Mouse (Mus musculus): ENCODE measurements around the gene Smg1. TPM values are rescaled to one million over a fixed set of nuclear protein-coding genes. Genes with fewer than 3 reads are reported as not detected.

Gene Smg1
- total and polyA plus RNA-seq, 2 experiments from 2014 or later: 15.4 to 39.9 TPM

- TF ChIP-seq CTCF (IDR thresholded peaks at IDR 0.05; ENCODE audit: low read depth): no peak
- peaks cover 6% of the 10 kb centered on the region; the same call in 1 of the 2 replicates for H3K4me1 ChIP-seq (ENCODE audit: insufficient read depth, low read length)
- no peaks in the 10 kb centered on the region for H3K36me3 ChIP-seq (ENCODE audit: insufficient read depth, low read length)
- no peak overlapping the region for H3K4me2 ChIP-seq (ENCODE audit: low read depth, low read length)
- 93% methylated on average over 5 of the region's 5 CpGs for WGBS
- no peak for DNase-seq (ENCODE audit: low spot score)
- no peak overlapping the region for H3K27ac ChIP-seq
- H3K9ac ChIP-seq (replicated peaks; ENCODE audit: low read length): no peak overlapping the region
- no peak overlapping the region for H3K4me3 ChIP-seq (ENCODE audit: low read length)
- no peak for ATAC-seq
- H3K9me3 ChIP-seq (ENCODE audit: low read length): no peaks in the 10 kb centered on the region
- H3K27me3 ChIP-seq (ENCODE audit: insufficient read depth, low read length): no peaks in the 10 kb centered on the region
Measured at GRCm38 (mm10) chr7:118239996-118240395, 3.5 kb downstream of the Smg1 start.

GRCm38 (mm10) chr7:118236949-118237348 is 6.5 kb downstream of the Smg1 start:
- peaks cover 6% of the 10 kb centered on the region; the same call in 1 of the 2 replicates for H3K4me1 ChIP-seq (ENCODE audit: insufficient read depth, low read length)
- no peak overlapping the region for H3K4me3 ChIP-seq (ENCODE audit: low read length)
- no peak for DNase-seq (ENCODE audit: low spot score)
- H3K9ac ChIP-seq (replicated peaks; ENCODE audit: low read length): no peak overlapping the region
- no peak overlapping the region for H3K27ac ChIP-seq
- H3K36me3 ChIP-seq (ENCODE audit: insufficient read depth, low read length): no peaks in the 10 kb centered on the region
- peak; percentile 14; the same call in 1 of the 2 replicates for TF ChIP-seq CTCF (IDR thresholded peaks at IDR 0.05; ENCODE audit: low read depth)
- no peaks in the 10 kb centered on the region for H3K9me3 ChIP-seq (ENCODE audit: low read length)
- no peak overlapping the region for H3K4me2 ChIP-seq (ENCODE audit: low read depth, low read length)
- ATAC-seq: no peak
- no peaks in the 10 kb centered on the region for H3K27me3 ChIP-seq (ENCODE audit: insufficient read depth, low read length)

DNA sequence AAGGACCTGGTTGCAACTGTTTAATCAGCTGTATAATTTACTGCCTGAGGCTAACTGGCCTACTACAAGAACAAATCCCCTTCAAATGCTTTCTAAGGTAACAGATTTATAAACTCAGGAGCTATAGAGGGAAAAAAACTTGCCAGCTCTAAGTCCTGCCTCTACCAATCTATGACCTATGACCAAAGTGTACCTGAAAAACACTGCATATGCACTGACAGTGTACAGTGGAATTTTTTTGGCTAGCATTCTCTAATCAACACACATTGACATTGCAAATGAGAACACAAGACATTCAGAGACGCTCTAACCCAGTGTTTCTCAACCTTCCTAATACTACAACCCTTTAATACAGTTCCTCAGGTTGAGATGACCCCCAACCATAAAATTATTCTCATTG is 9.2 kb downstream of the Smg1 start:
- ATAC-seq: no peak
- H3K27me3 ChIP-seq (ENCODE audit: insufficient read depth, low read length): no peaks in the 10 kb centered on the region
- no peak overlapping the region for H3K4me2 ChIP-seq (ENCODE audit: low read depth, low read length)
- WGBS: 90% methylated on average over 1 of the region's 1 CpGs
- no peak for DNase-seq (ENCODE audit: low spot score)
- no peak overlapping the region for H3K27ac ChIP-seq
- H3K9ac ChIP-seq (replicated peaks; ENCODE audit: low read length): no peak overlapping the region
- TF ChIP-seq CTCF (IDR thresholded peaks at IDR 0.05; ENCODE audit: low read depth): no peak
- no peaks in the 10 kb centered on the region for H3K36me3 ChIP-seq (ENCODE audit: insufficient read depth, low read length)
- no peak overlapping the region for H3K4me3 ChIP-seq (ENCODE audit: low read length)
- no peaks in the 10 kb centered on the region for H3K4me1 ChIP-seq (ENCODE audit: insufficient read depth, low read length)
- H3K9me3 ChIP-seq (ENCODE audit: low read length): no peaks in the 10 kb centered on the region

GRCm38 (mm10) chr7:118232613-118233012 is 10.9 kb downstream of the Smg1 start:
- Histone ChIP-seq H3K4me1 (ENCODE audit: insufficient read depth, low read length) (no peaks in the 10 kb centered on the region), H3K36me3 (ENCODE audit: insufficient read depth, low read length) (no peaks in the 10 kb centered on the region), H3K27me3 (ENCODE audit: insufficient read depth, low read length) (no peaks in the 10 kb centered on the region), H3K27ac (no peak overlapping the region), H3K9me3 (ENCODE audit: low read length) (no peaks in the 10 kb centered on the region), H3K4me3 (ENCODE audit: low read length) (no peak overlapping the region), H3K4me2 (ENCODE audit: low read depth, low read length) (no peak overlapping the region), H3K9ac (replicated peaks; ENCODE audit: low read length) (no peak overlapping the region)
- ATAC-seq (no peak), DNase-seq (ENCODE audit: low spot score) (no peak)
- no peak for TF ChIP-seq CTCF (IDR thresholded peaks at IDR 0.05; ENCODE audit: low read depth)

DNA sequence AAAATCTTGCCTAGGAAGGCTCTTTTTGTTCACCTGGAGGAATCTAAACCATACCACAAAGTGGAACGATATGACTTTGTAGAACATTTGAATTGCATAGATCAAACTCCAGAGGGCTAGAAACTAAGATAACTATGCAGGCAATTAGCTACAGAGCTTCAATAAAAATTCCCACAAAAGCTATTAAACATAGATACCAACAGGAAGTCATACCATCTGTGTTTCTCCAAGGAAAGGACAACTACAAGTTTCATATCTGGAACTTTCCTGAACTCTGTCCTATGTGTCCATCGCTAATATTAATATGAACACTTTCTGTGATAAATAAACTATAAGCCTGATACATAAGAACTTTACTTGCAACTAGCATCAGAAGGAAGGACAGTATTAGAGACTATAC is 23.7 kb downstream of the Smg1 start:
- Histone ChIP-seq H3K4me2 (ENCODE audit: low read depth, low read length) (no peak overlapping the region), H3K27ac (no peak overlapping the region), H3K27me3 (ENCODE audit: insufficient read depth, low read length) (no peaks in the 10 kb centered on the region), H3K36me3 (ENCODE audit: insufficient read depth, low read length) (no peaks in the 10 kb centered on the region), H3K4me1 (ENCODE audit: insufficient read depth, low read length) (no peaks in the 10 kb centered on the region), H3K9me3 (ENCODE audit: low read length) (no peaks in the 10 kb centered on the region), H3K9ac (replicated peaks; ENCODE audit: low read length) (no peak overlapping the region), H3K4me3 (ENCODE audit: low read length) (no peak overlapping the region)
- WGBS: 94% methylated on average over 2 of the region's 2 CpGs
- DNase-seq (ENCODE audit: low spot score): no peak
- TF ChIP-seq CTCF (IDR thresholded peaks at IDR 0.05; ENCODE audit: low read depth): no peak
- ATAC-seq: no peak

DNA sequence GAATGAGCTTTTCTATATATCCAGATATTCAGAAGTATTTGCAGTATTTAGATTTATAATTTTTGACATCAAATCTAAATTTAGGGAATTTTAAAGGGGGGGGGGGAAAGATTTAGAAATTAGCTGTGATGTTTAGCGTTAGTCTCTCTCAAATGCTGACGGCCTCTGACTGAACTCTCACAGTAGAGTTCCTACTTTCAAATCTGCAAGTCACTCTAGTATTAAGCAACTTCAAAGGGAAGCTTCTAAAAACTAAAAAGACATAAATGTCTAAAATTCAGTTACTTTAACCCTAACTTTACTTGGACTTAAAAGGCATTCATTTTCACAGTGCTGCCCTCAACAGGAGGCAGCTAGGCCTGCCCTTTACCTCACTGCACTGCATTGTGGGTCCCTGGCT is 37.1 kb downstream of the Smg1 start:
- no peak for ATAC-seq

GRCm38 (mm10) chr7:118195756-118196155 is 47.7 kb downstream of the Smg1 start:
- H3K9ac ChIP-seq (replicated peaks; ENCODE audit: low read length): no peak overlapping the region
- no peak overlapping the region for H3K27ac ChIP-seq
- no peaks in the 10 kb centered on the region for H3K9me3 ChIP-seq (ENCODE audit: low read length)
- no peaks in the 10 kb centered on the region for H3K4me1 ChIP-seq (ENCODE audit: insufficient read depth, low read length)
- TF ChIP-seq CTCF (IDR thresholded peaks at IDR 0.05; ENCODE audit: low read depth): no peak
- ATAC-seq: no peak
- H3K36me3 ChIP-seq (ENCODE audit: insufficient read depth, low read length): peaks cover 11% of the 10 kb centered on the region; the same call in 1 of the 2 replicates
- H3K4me2 ChIP-seq (ENCODE audit: low read depth, low read length): no peak overlapping the region
- no peak for DNase-seq (ENCODE audit: low spot score)
- WGBS: 51% methylated on average over 4 of the region's 4 CpGs
- no peak overlapping the region for H3K4me3 ChIP-seq (ENCODE audit: low read length)
- no peaks in the 10 kb centered on the region for H3K27me3 ChIP-seq (ENCODE audit: insufficient read depth, low read length)

More for the DNA sequence above, 37.1 kb downstream of the Smg1 start:
- peaks cover 25% of the 10 kb centered on the region for H3K36me3 ChIP-seq (ENCODE audit: insufficient read depth, low read length)
- H3K9ac ChIP-seq (replicated peaks; ENCODE audit: low read length): no peak overlapping the region
- no peak overlapping the region for H3K4me2 ChIP-seq (ENCODE audit: low read depth, low read length)
- WGBS: 97% methylated on average over 2 of the region's 2 CpGs
- TF ChIP-seq CTCF (IDR thresholded peaks at IDR 0.05; ENCODE audit: low read depth): no peak
- no peaks in the 10 kb centered on the region for H3K27me3 ChIP-seq (ENCODE audit: insufficient read depth, low read length)
- no peaks in the 10 kb centered on the region for H3K4me1 ChIP-seq (ENCODE audit: insufficient read depth, low read length)
- DNase-seq (ENCODE audit: low spot score): no peak
- no peaks in the 10 kb centered on the region for H3K9me3 ChIP-seq (ENCODE audit: low read length)
- H3K4me3 ChIP-seq (ENCODE audit: low read length): no peak overlapping the region
- H3K27ac ChIP-seq: no peak overlapping the region
